Mouse (Mus musculus): ENCODE results near the gene Rcsd1. TPM values are rescaled to one million over a fixed set of nuclear protein-coding genes. Genes with fewer than 3 reads are reported as not detected.

The Rcsd1 gene
- polyA plus RNA-seq, 1 experiment: 6.0 TPM

GRCm38 (mm10) chr1:165718543-165719105 is 9.1 kb upstream of the Rcsd1 start:
- no peak overlapping the region for H3K4me3 ChIP-seq (ENCODE audit: insufficient read depth, low read length)
- H3K27ac ChIP-seq (ENCODE audit: insufficient read depth, low read length): 0 out of 2 replicates have a peak overlapping the region, but pooled peaks have one; percentile 69
- TF ChIP-seq POLR2A (IDR thresholded peaks at IDR 0.05; ENCODE audit: extremely low read depth, insufficient read depth, low read length): no peak
- TF ChIP-seq CTCF (IDR thresholded peaks at IDR 0.05; ENCODE audit: extremely low read depth, insufficient read depth, low read length): no peak
- H3K4me1 ChIP-seq (ENCODE audit: control insufficient read depth, insufficient read depth, low read length): no peaks in the 10 kb centered on the region

GRCm38 (mm10) chr1:165717711-165718542 is 8.4 kb upstream of the Rcsd1 start:
- H3K4me3 ChIP-seq (ENCODE audit: insufficient read depth, low read length): no peak overlapping the region
- no peaks in the 10 kb centered on the region for H3K4me1 ChIP-seq (ENCODE audit: control insufficient read depth, insufficient read depth, low read length)
- no peak for TF ChIP-seq CTCF (IDR thresholded peaks at IDR 0.05; ENCODE audit: extremely low read depth, insufficient read depth, low read length)
- no peak for TF ChIP-seq POLR2A (IDR thresholded peaks at IDR 0.05; ENCODE audit: extremely low read depth, insufficient read depth, low read length)
- peak overlapping the region; percentile 69; the same call in 1 of the 2 replicates for H3K27ac ChIP-seq (ENCODE audit: insufficient read depth, low read length)

- H3K4me3 ChIP-seq (ENCODE audit: insufficient read depth, low read length): no peak overlapping the region
- no peak overlapping the region for H3K27ac ChIP-seq (ENCODE audit: insufficient read depth, low read length)
- TF ChIP-seq POLR2A (IDR thresholded peaks at IDR 0.05; ENCODE audit: extremely low read depth, insufficient read depth, low read length): no peak
- no peak for TF ChIP-seq CTCF (IDR thresholded peaks at IDR 0.05; ENCODE audit: extremely low read depth, insufficient read depth, low read length)
- H3K4me1 ChIP-seq (ENCODE audit: control insufficient read depth, insufficient read depth, low read length): no peaks in the 10 kb centered on the region
Observed at GRCm38 (mm10) chr1:165716426-165716825, 6.9 kb upstream of the Rcsd1 start.

- no peaks in the 10 kb centered on the region for H3K4me1 ChIP-seq (ENCODE audit: control insufficient read depth, insufficient read depth, low read length)
- no peak for TF ChIP-seq CTCF (IDR thresholded peaks at IDR 0.05; ENCODE audit: extremely low read depth, insufficient read depth, low read length)
- H3K27ac ChIP-seq (ENCODE audit: insufficient read depth, low read length): no peak overlapping the region
- H3K4me3 ChIP-seq (ENCODE audit: insufficient read depth, low read length): no peak overlapping the region
Observed at GRCm38 (mm10) chr1:165713798-165714197, 4.2 kb upstream of the Rcsd1 start.

GRCm38 (mm10) chr1:165711914-165712313 is 2.4 kb upstream of the Rcsd1 start:
- no peaks in the 10 kb centered on the region for H3K4me1 ChIP-seq (ENCODE audit: control insufficient read depth, insufficient read depth, low read length)
- no peak overlapping the region for H3K4me3 ChIP-seq (ENCODE audit: insufficient read depth, low read length)
- TF ChIP-seq CTCF (IDR thresholded peaks at IDR 0.05; ENCODE audit: extremely low read depth, insufficient read depth, low read length) (no peak), POLR2A (IDR thresholded peaks at IDR 0.05; ENCODE audit: extremely low read depth, insufficient read depth, low read length) (no peak)
- H3K27ac ChIP-seq (ENCODE audit: insufficient read depth, low read length): no peak overlapping the region

GRCm38 (mm10) chr1:165708686-165709380 is 724 bp downstream of the Rcsd1 start:
- H3K27ac ChIP-seq (ENCODE audit: insufficient read depth, low read length): no peak overlapping the region
- TF ChIP-seq CTCF (IDR thresholded peaks at IDR 0.05; ENCODE audit: extremely low read depth, insufficient read depth, low read length) (no peak), POLR2A (IDR thresholded peaks at IDR 0.05; ENCODE audit: extremely low read depth, insufficient read depth, low read length) (no peak)
- no peaks in the 10 kb centered on the region for H3K4me1 ChIP-seq (ENCODE audit: control insufficient read depth, insufficient read depth, low read length)
- H3K4me3 ChIP-seq (ENCODE audit: insufficient read depth, low read length): no peak overlapping the region

- peaks cover 1% of the 10 kb centered on the region; the same call in 1 of the 2 replicates for H3K4me1 ChIP-seq (ENCODE audit: control insufficient read depth, insufficient read depth, low read length)
- H3K4me3 ChIP-seq (ENCODE audit: insufficient read depth, low read length): peak overlapping the region; percentile 53
- H3K27ac ChIP-seq (ENCODE audit: insufficient read depth, low read length): peak overlapping the region; percentile 75
- TF ChIP-seq POLR2A (IDR thresholded peaks at IDR 0.05; ENCODE audit: extremely low read depth, insufficient read depth, low read length) (no peak), CTCF (IDR thresholded peaks at IDR 0.05; ENCODE audit: extremely low read depth, insufficient read depth, low read length) (no peak)
Observed at GRCm38 (mm10) chr1:165707640-165708322, 1.8 kb downstream of the Rcsd1 start.

GRCm38 (mm10) chr1:165707241-165707639 is 2.3 kb downstream of the Rcsd1 start:
- TF ChIP-seq POLR2A (IDR thresholded peaks at IDR 0.05; ENCODE audit: extremely low read depth, insufficient read depth, low read length): no peak
- TF ChIP-seq CTCF (IDR thresholded peaks at IDR 0.05; ENCODE audit: extremely low read depth, insufficient read depth, low read length): no peak
- H3K4me1 ChIP-seq (ENCODE audit: control insufficient read depth, insufficient read depth, low read length): peaks cover 2% of the 10 kb centered on the region; the same call in 1 of the 2 replicates
- H3K27ac ChIP-seq (ENCODE audit: insufficient read depth, low read length): peak overlapping the region; percentile 75; the same call in 1 of the 2 replicates
- peak overlapping the region; percentile 53 for H3K4me3 ChIP-seq (ENCODE audit: insufficient read depth, low read length)

GRCm38 (mm10) chr1:165706492-165706891 is 3.1 kb downstream of the Rcsd1 start:
- no peak for TF ChIP-seq CTCF (IDR thresholded peaks at IDR 0.05; ENCODE audit: extremely low read depth, insufficient read depth, low read length)
- H3K4me3 ChIP-seq (ENCODE audit: insufficient read depth, low read length): no peak overlapping the region
- no peak overlapping the region for H3K27ac ChIP-seq (ENCODE audit: insufficient read depth, low read length)
- peaks cover 2% of the 10 kb centered on the region; the same call in 1 of the 2 replicates for H3K4me1 ChIP-seq (ENCODE audit: control insufficient read depth, insufficient read depth, low read length)
